Mouse (Mus musculus) MEL (cell line): ENCODE measurements around the gene Sash1. TPM values are rescaled to one million over a fixed set of nuclear protein-coding genes. Genes with fewer than 3 reads are reported as not detected.

ENCODE experiments used
- DNase-seq: peaks from one replicate; pipeline ENCODE4 v3.0.0; 2011; ENCODE audit warnings: low read depth, low spot score
- H3K27ac ChIP-seq: 2 replicates; pipeline ENCODE4 v1.5.1; 2012; ENCODE audit warnings: low read depth, mild to moderate bottlenecking, control low read depth, low read length, moderate library complexity; ENCODE audit not compliant: control insufficient read depth
- H3K27me3 ChIP-seq, 2 experiments: fragments of 150-350 bp in 1 of 2; sonication (generic) in 1 of 2; 2 replicates each; pipeline ENCODE4 v1.6.1; 2012; ENCODE audit warnings: low read length in 2 of 2, mild to moderate bottlenecking in 2 of 2, improper control_type of control experiment in 1 of 2, moderate library complexity in 1 of 2; ENCODE audit not compliant: insufficient read depth in 2 of 2, control insufficient read depth in 1 of 2
- H3K36me3 ChIP-seq, 2 experiments: 2 replicates each; pipeline ENCODE4 v1.6.1; 2012 to 2014; ENCODE audit warnings: low read length in 2 of 2, improper control_type of control experiment in 1 of 2, inconsistent platforms in 1 of 2, mild to moderate bottlenecking in 1 of 2; ENCODE audit not compliant: insufficient read depth in 2 of 2, control insufficient read depth in 1 of 2
- H3K4me1 ChIP-seq, 2 experiments: fragments of 150-350 bp in 1 of 2; sonication (generic) in 1 of 2; 2 replicates each; pipeline ENCODE4 v1.6.1; 2012; ENCODE audit warnings: low read length in 2 of 2, improper control_type of control experiment in 1 of 2, mild to moderate bottlenecking in 1 of 2; ENCODE audit not compliant: insufficient read depth in 2 of 2, control insufficient read depth in 1 of 2
- H3K4me3 ChIP-seq, 2 experiments: fragments of 150-350 bp in 1 of 2; sonication (generic) in 1 of 2; 2 replicates each; pipeline ENCODE4 v1.5.1; 2012; ENCODE audit warnings: low read depth in 2 of 2, low read length in 2 of 2, mild to moderate bottlenecking in 2 of 2, moderate library complexity in 2 of 2, control low read depth in 1 of 2, improper control_type of control experiment in 1 of 2; ENCODE audit not compliant: control insufficient read depth in 1 of 2, insufficient read depth in 1 of 2
- H3K79me2 ChIP-seq: 2 replicates; pipeline ENCODE4 v1.6.1; 2012; ENCODE audit warnings: mild to moderate bottlenecking, low read length, moderate library complexity; ENCODE audit not compliant: control insufficient read depth, poor library complexity, insufficient read depth
- H3K9ac ChIP-seq: 2 replicates; pipeline ENCODE4 v1.6.1; 2012; ENCODE audit warnings: low read depth, mild to moderate bottlenecking, control low read depth, low read length, moderate library complexity; ENCODE audit not compliant: control insufficient read depth, poor library complexity, severe bottlenecking
- H3K9me3 ChIP-seq: fragments of 150-350 bp; sonication (generic); replicated peaks from 2 replicates; pipeline ENCODE4 v1.6.1; 2012; ENCODE audit warnings: mild to moderate bottlenecking, low read length, improper control_type of control experiment, moderate library complexity; ENCODE audit not compliant: insufficient read depth
- CHD1 ChIP-seq: IDR thresholded peaks from 2 replicates; pipeline ENCODE4 v1.6.1; 2012; ENCODE audit warnings: low read depth, mild to moderate bottlenecking, inconsistent platforms, low read length, improper control_type of control experiment
- E2F4 ChIP-seq: IDR thresholded peaks from 2 replicates; pipeline ENCODE4 v1.6.1; 2011; ENCODE audit warnings: low read depth, low read length, improper control_type of control experiment, borderline replicate concordance
- EP300 ChIP-seq, 2 experiments: IDR thresholded peaks; 2 replicates each; pipeline ENCODE4 v1.6.1; 2011; ENCODE audit warnings: improper control_type of control experiment in 2 of 2, low read length in 2 of 2, low read depth in 1 of 2, mild to moderate bottlenecking in 1 of 2
- ETS1 ChIP-seq: IDR thresholded peaks from 2 replicates; pipeline ENCODE4 v1.6.1; 2012; ENCODE audit warnings: low read depth, mild to moderate bottlenecking, inconsistent platforms, low read length, improper control_type of control experiment, moderate library complexity
- GATA1 ChIP-seq: IDR thresholded peaks from 2 replicates; pipeline ENCODE4 v1.6.1; 2011; ENCODE audit warnings: low read depth, low read length, improper control_type of control experiment
- MAFK ChIP-seq: IDR thresholded peaks from 2 replicates; pipeline ENCODE4 v1.6.1; 2011; ENCODE audit warnings: low read depth, mild to moderate bottlenecking, low read length, improper control_type of control experiment, borderline replicate concordance
- MAX ChIP-seq: IDR thresholded peaks from 2 replicates; pipeline ENCODE4 v1.6.1; 2011; ENCODE audit warnings: low read length, improper control_type of control experiment
- MEF2A ChIP-seq: IDR thresholded peaks from 2 replicates; pipeline ENCODE4 v1.6.1; 2014; ENCODE audit warnings: low read depth, mild to moderate bottlenecking, inconsistent platforms, low read length, improper control_type of control experiment; ENCODE audit not compliant: poor library complexity, insufficient replicate concordance, severe bottlenecking; ENCODE audit errors: extremely low read depth
- MYB ChIP-seq: IDR thresholded peaks from 2 replicates; pipeline ENCODE4 v1.6.1; 2011; ENCODE audit warnings: mild to moderate bottlenecking, low read depth, low read length, improper control_type of control experiment
- NRF1 ChIP-seq: IDR thresholded peaks from 2 replicates; pipeline ENCODE4 v1.6.1; 2014; ENCODE audit warnings: low read depth, mild to moderate bottlenecking, inconsistent platforms, low read length, improper control_type of control experiment, moderate library complexity; ENCODE audit not compliant: poor library complexity, insufficient read depth, severe bottlenecking
- POLR2AphosphoS2 ChIP-seq: IDR thresholded peaks from 2 replicates; pipeline ENCODE4 v1.6.1; 2011; ENCODE audit warnings: low read length, improper control_type of control experiment
- RAD21 ChIP-seq: IDR thresholded peaks from 2 replicates; pipeline ENCODE4 v1.6.1; 2011; ENCODE audit warnings: mild to moderate bottlenecking, low read depth, low read length, improper control_type of control experiment
- RCOR1 ChIP-seq: IDR thresholded peaks from 2 replicates; pipeline ENCODE4 v1.6.1; 2012; ENCODE audit warnings: low read depth, mild to moderate bottlenecking, inconsistent platforms, low read length, improper control_type of control experiment
- TAL1 ChIP-seq: IDR thresholded peaks from 2 replicates; pipeline ENCODE4 v1.6.1; 2012; ENCODE audit warnings: mild to moderate bottlenecking, inconsistent platforms, low read length, moderate library complexity, mixed read lengths
- TBP ChIP-seq: IDR thresholded peaks from 2 replicates; pipeline ENCODE4 v1.8.0; 2011; ENCODE audit warnings: low read depth, low read length, improper control_type of control experiment
- TCF12 ChIP-seq: IDR thresholded peaks from 2 replicates; pipeline ENCODE4 v1.6.1; 2014; ENCODE audit warnings: low read depth, mild to moderate bottlenecking, inconsistent platforms, low read length, improper control_type of control experiment, moderate library complexity
- USF1 ChIP-seq: IDR thresholded peaks from 2 replicates; pipeline ENCODE4 v1.6.1; 2014; ENCODE audit warnings: low read depth, mild to moderate bottlenecking, inconsistent platforms, low read length, improper control_type of control experiment, moderate library complexity
- USF2 ChIP-seq, 2 experiments: IDR thresholded peaks; 2 replicates each; pipeline ENCODE4 v1.6.1; 2011 to 2012; ENCODE audit warnings: improper control_type of control experiment in 2 of 2, low read length in 2 of 2, borderline replicate concordance in 1 of 2, inconsistent platforms in 1 of 2, low read depth in 1 of 2, mild to moderate bottlenecking in 1 of 2; ENCODE audit not compliant: insufficient read depth in 1 of 2
- ZC3H11A ChIP-seq: IDR thresholded peaks from 2 replicates; pipeline ENCODE4 v1.6.1; 2012; ENCODE audit warnings: low read depth, mild to moderate bottlenecking, inconsistent platforms, low read length, improper control_type of control experiment
- ZNF384 ChIP-seq: IDR thresholded peaks from 2 replicates; pipeline ENCODE4 v1.6.1; 2012; ENCODE audit warnings: low read depth, mild to moderate bottlenecking, inconsistent platforms, low read length, improper control_type of control experiment
- polyA plus RNA-seq, 2 experiments: library from polyadenylated mRNA; stranded (reverse) in 1 of 2; unstranded in 1 of 2; fragments of >175 nt in 1 of 2; fragments of >200 nt in 1 of 2; gene quantifications; 2 replicates each; pipeline versions ENCODE4 v1.2.1 to v1.2.4; 2012; ENCODE audit warnings: low replicate concordance in 2 of 2, low read depth in 1 of 2; ENCODE audit not compliant: insufficient read length in 2 of 2, insufficient read depth in 1 of 2, missing spikeins in 1 of 2
- total RNA-seq: library from RNA; depleted of rRNA; stranded (reverse); fragments of 300-350 nt; gene quantifications from 2 replicates; pipeline ENCODE4 v1.2.3, GENCODE M21; 2012

Sash1 gene
- total and polyA plus RNA-seq, 3 experiments, result not detected

- H3K36me3 ChIP-seq, result no peaks in the 10 kb centered on the region
- no peak overlapping the region for H3K9ac ChIP-seq
- H3K4me3 ChIP-seq, result no peak overlapping the region
- no peaks in the 10 kb centered on the region for H3K4me1 ChIP-seq
- no peaks in the 10 kb centered on the region for H3K27me3 ChIP-seq
- TF ChIP-seq CHD1, result no peak
- TF ChIP-seq POLR2AphosphoS2, result no peak
- TF ChIP-seq MAFK, result no peak
- no peak for TF ChIP-seq MEF2A
- no peak for TF ChIP-seq RCOR1
- no peak for TF ChIP-seq MYB
- TF ChIP-seq TAL1, result no peak
- no peak for TF ChIP-seq TCF12
- TF ChIP-seq RAD21, result no peak
- TF ChIP-seq ZC3H11A, result no peak
- TF ChIP-seq USF2 (IDR thresholded peaks at IDR 0.05; ENCODE audit: borderline replicate concordance in 1 of 2, insufficient read depth in 1 of 2, low read depth in 1 of 2, low read length in 2 of 2), result no peak
- no peak for TF ChIP-seq E2F4
- TF ChIP-seq NRF1, result no peak
- TF ChIP-seq, all 39 proteins: peak for 0
- DNase-seq, result no peak
- Histone ChIP-seq H3K79me2 (no peaks in the 10 kb centered on the region), H3K27ac (no peak overlapping the region), H3K9me3 (no peaks in the 10 kb centered on the region)
Measured at GRCm38 (mm10) chr10:8785451-8786145, 100.3 kb downstream of the Sash1 start.

GRCm38 (mm10) chr10:8781876-8782372 is 103.9 kb downstream of the Sash1 start:
- Histone ChIP-seq H3K79me2 (no peaks in the 10 kb centered on the region), H3K9ac (no peak overlapping the region), H3K27ac (no peak overlapping the region), H3K4me3 (no peak overlapping the region), H3K36me3 (no peaks in the 10 kb centered on the region), H3K27me3 (no peaks in the 10 kb centered on the region), H3K9me3 (no peaks in the 10 kb centered on the region), H3K4me1 (no peaks in the 10 kb centered on the region)
- no peak for TF ChIP-seq ZC3H11A
- TF ChIP-seq GATA1, result no peak
- TF ChIP-seq MEF2A, result no peak
- TF ChIP-seq MAX, result no peak
- no peak for TF ChIP-seq MAFK
- TF ChIP-seq TBP, result no peak
- no peak for TF ChIP-seq MYB
- no peak for TF ChIP-seq USF1
- no peak for TF ChIP-seq ETS1
- no peak for TF ChIP-seq EP300 (IDR thresholded peaks at IDR 0.05; ENCODE audit: low read depth in 1 of 2, low read length in 2 of 2)
- no peak for TF ChIP-seq ZNF384
- DNase-seq, result no peak
